Mouse (Mus musculus): ENCODE results near the gene Scamp1. TPM values are rescaled to one million over a fixed set of nuclear protein-coding genes. Genes with fewer than 3 reads are reported as not detected.
"Not testable (repeated sequence)": the region's sequence is repeated elsewhere in the genome, so short reads cannot be mapped to it uniquely, and the experiment has no call there.

The Scamp1 gene
- 4.7 and 15.8 TPM in 2 replicates for polyA plus RNA-seq (2011; ENCODE audit: insufficient read depth, insufficient read length, low replicate concordance, missing spikeins)

DNA sequence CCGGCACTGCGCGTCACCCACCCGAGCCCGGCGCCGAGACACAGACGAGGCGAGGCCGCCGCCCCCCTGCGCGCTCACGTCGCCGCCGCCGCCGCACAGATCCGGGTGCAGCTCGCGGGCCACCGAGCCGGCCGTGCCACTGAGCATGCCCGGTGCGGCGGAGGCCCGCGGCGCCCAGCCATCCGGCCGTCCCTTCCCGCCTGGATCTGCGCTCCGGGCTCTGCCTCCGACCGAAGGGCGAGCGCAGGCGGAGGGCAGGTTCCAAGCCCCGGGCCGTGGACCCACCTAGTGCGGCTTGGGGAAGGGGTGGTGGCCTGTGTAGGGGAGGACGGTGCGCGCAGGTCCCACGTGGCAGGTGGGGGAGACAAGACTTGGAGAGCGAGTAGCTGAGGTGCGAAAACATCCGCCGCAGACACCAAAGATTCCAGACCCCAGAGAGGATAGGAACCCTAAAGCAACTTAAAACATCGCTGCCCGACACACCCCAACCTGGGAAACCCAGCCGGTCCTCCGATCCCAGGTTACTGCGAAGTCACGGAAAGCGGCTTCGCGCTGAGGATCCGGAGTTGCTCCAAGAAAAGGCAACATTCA lies at the start of gene Scamp1:
Gene Scamp1, minus strand, starts transcription at position 577 of the 591 bp plus-strand sequence.
- Histone ChIP-seq H3K4me1 (ENCODE audit: control insufficient read depth, insufficient read depth, low read length) (no peaks in the 10 kb centered on the region; the same call in 1 of the 2 replicates), H3K4me3 (replicated peaks; ENCODE audit: control insufficient read depth, low read depth, low read length) (peak within 1 kb of the TSS; percentile 84), H3K27ac (ENCODE audit: control insufficient read depth, insufficient read depth, low read depth, low read length, poor library complexity) (peak within 1 kb of the TSS; percentile 64)
- under 1% methylated on average over 61 of the region's 62 CpGs for WGBS
- TF ChIP-seq CTCF (IDR thresholded peaks at IDR 0.05; ENCODE audit: control insufficient read depth, insufficient read depth, low read length) (no peak), POLR2A (IDR thresholded peaks at IDR 0.05; ENCODE audit: borderline replicate concordance, control insufficient read depth, low read depth, low read length) (0 out of 2 replicates have a peak, but pooled peaks have one; percentile 23)

DNA sequence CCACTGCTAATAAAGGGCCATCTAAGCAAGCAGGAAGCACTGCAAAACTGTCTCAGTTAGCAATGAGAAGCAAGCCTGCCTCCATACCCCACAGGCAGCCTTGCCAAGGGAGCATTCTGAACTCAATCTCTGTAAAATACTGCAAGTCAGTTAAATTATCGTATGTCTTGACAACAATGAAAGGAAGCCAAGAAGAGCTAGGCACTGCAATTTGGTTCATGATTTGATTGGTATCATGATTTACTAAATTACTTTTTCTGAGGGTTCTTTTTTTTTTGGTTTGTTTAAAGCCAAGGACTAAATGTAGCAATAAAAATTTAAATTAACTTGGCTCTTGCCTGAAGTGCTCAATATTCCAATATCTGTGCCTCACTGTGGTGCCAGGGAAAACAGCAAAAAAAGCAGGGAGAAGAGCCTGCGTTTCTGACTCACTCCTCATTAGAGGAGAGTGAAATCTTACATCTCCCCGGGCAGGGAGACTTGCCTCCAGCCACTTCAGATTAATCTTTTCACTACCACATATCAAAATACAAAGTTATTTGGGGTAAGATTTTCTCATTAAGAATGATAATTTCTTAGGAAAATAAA lies 44.8 kb upstream of the Scamp1 start:
- TF ChIP-seq POLR2A (IDR thresholded peaks at IDR 0.05; ENCODE audit: borderline replicate concordance, control insufficient read depth, low read depth, low read length) (no peak), CTCF (IDR thresholded peaks at IDR 0.05; ENCODE audit: control insufficient read depth, insufficient read depth, low read length) (no peak)
- Histone ChIP-seq H3K4me3 (replicated peaks; ENCODE audit: control insufficient read depth, low read depth, low read length) (no peak overlapping the region), H3K27ac (ENCODE audit: control insufficient read depth, insufficient read depth, low read depth, low read length, poor library complexity) (no peak overlapping the region), H3K4me1 (ENCODE audit: control insufficient read depth, insufficient read depth, low read length) (no peaks in the 10 kb centered on the region)
- 79% methylated on average over 3 of the region's 3 CpGs for WGBS

GRCm38 (mm10) chr13:94329005-94329404 lies 43.3 kb upstream of the Scamp1 start:
- H3K4me1 ChIP-seq (ENCODE audit: control insufficient read depth, insufficient read depth, low read length); H3K4me3 ChIP-seq (replicated peaks; ENCODE audit: control insufficient read depth, low read depth, low read length); H3K27ac ChIP-seq (ENCODE audit: control insufficient read depth, insufficient read depth, low read depth, low read length, poor library complexity): not testable (repeated sequence)
- WGBS = 88% methylated on average over 6 of the region's 6 CpGs

DNA sequence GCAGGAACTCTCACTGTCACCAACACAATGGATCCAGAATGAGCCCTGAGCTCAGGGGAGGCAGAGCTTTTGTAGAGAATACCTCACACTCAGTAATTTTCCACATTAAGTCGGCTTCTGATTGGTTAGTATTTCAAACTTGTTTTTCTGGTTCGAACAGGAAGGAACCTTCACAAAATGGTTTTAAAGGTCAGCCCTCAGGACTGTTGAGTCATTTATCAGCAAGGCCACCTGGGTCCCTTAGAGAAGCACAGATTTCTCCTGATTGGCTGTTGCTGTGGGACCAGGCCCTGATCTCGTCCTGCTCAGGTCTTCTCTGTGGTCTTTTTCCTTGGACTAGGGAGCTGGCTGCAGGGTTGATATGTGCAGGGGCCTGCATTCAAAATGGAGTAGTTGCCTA lies 42.4 kb upstream of the Scamp1 start:
- Histone ChIP-seq H3K4me3 (replicated peaks; ENCODE audit: control insufficient read depth, low read depth, low read length) (no peak overlapping the region), H3K27ac (ENCODE audit: control insufficient read depth, insufficient read depth, low read depth, low read length, poor library complexity) (no peak overlapping the region), H3K4me1 (ENCODE audit: control insufficient read depth, insufficient read depth, low read length) (no peaks in the 10 kb centered on the region)
- no peak for TF ChIP-seq POLR2A (IDR thresholded peaks at IDR 0.05; ENCODE audit: borderline replicate concordance, control insufficient read depth, low read depth, low read length)
- no peak for TF ChIP-seq CTCF (IDR thresholded peaks at IDR 0.05; ENCODE audit: control insufficient read depth, insufficient read depth, low read length)
- 13% methylated on average over 3 of the region's 3 CpGs for WGBS

GRCm38 (mm10) chr13:94322475-94322874 lies 36.8 kb upstream of the Scamp1 start:
- H3K4me1 ChIP-seq (ENCODE audit: control insufficient read depth, insufficient read depth, low read length) = peaks cover 1% of the 10 kb centered on the region; the same call in 1 of the 2 replicates
- TF ChIP-seq CTCF (IDR thresholded peaks at IDR 0.05; ENCODE audit: control insufficient read depth, insufficient read depth, low read length) (no peak), POLR2A (IDR thresholded peaks at IDR 0.05; ENCODE audit: borderline replicate concordance, control insufficient read depth, low read depth, low read length) (no peak)
- no peak overlapping the region for H3K4me3 ChIP-seq (replicated peaks; ENCODE audit: control insufficient read depth, low read depth, low read length)
- no peak overlapping the region for H3K27ac ChIP-seq (ENCODE audit: control insufficient read depth, insufficient read depth, low read depth, low read length, poor library complexity)
- WGBS = 24% methylated on average over 4 of the region's 4 CpGs

DNA sequence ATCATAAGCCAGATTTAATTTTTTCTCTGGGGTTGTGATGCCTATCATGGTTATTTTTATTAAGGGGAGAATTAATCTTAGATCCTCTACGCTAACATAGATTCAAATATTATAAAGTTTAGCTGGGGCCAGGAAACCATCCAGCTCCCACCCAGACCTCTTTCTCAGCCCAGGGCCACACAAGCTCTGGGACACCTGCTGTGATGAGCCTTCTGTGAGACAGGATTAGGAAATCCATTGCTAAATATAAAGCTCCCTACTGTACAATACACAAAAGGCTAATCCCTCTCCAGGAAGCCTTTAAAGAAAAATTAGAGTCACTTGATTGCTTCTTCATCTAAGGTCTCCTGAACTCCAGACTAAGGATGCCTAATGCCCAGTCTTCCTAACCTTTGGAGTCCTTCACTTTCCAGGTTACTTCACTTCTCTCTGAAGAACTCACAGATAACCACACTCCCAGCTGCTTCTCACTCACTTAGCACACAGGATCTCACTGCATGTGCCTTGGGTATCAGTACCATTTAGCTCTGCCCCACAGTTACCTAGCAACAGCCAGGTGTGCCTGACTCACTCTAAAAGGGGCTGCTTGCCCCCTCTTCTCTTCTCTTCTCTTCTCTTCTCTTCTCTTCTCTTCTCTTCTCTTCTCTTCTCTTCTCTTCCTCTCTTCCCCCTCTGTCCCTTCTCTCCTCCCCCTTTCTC lies 35.6 kb upstream of the Scamp1 start:
- no peak for TF ChIP-seq POLR2A (IDR thresholded peaks at IDR 0.05; ENCODE audit: borderline replicate concordance, control insufficient read depth, low read depth, low read length)
- TF ChIP-seq CTCF (IDR thresholded peaks at IDR 0.05; ENCODE audit: control insufficient read depth, insufficient read depth, low read length) = no peak

GRCm38 (mm10) chr13:94316975-94317511 lies 31.4 kb upstream of the Scamp1 start:
- Histone ChIP-seq H3K4me1 (ENCODE audit: control insufficient read depth, insufficient read depth, low read length) (no peaks in the 10 kb centered on the region), H3K4me3 (replicated peaks; ENCODE audit: control insufficient read depth, low read depth, low read length) (no peak overlapping the region), H3K27ac (ENCODE audit: control insufficient read depth, insufficient read depth, low read depth, low read length, poor library complexity) (no peak overlapping the region)
- TF ChIP-seq CTCF (IDR thresholded peaks at IDR 0.05; ENCODE audit: control insufficient read depth, insufficient read depth, low read length) = no peak
- no peak for TF ChIP-seq POLR2A (IDR thresholded peaks at IDR 0.05; ENCODE audit: borderline replicate concordance, control insufficient read depth, low read depth, low read length)
- WGBS = 87% methylated on average over 10 of the region's 10 CpGs

More for the DNA sequence above, 35.6 kb upstream of the Scamp1 start:
- H3K4me3 ChIP-seq (replicated peaks; ENCODE audit: control insufficient read depth, low read depth, low read length) = no peak overlapping the region
- 89% methylated on average over 1 of the region's 1 CpGs for whole genome bisulfite sequencing
- H3K4me1 ChIP-seq (ENCODE audit: control insufficient read depth, insufficient read depth, low read length) = peaks cover 1% of the 10 kb centered on the region; the same call in 1 of the 2 replicates
- no peak overlapping the region for H3K27ac ChIP-seq (ENCODE audit: control insufficient read depth, insufficient read depth, low read depth, low read length, poor library complexity)

DNA sequence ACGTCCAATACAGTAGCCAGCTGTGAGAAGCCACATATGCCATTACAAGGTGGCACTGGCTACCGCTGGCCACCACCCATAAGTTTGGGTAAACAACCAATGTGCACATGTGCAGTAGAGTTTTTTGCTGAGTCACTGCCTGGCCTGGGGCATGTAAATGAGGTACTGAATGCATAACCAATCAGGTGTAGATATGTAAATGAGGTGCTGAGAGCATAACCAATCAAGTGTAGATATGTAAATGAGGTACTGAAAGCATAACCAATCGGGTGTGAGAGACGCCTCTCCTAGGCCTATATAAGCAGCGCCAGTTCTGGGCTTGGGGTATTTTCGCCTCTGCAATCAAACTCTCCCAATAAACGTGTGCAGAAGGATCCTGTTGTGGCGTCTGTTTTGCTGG lies 27.2 kb upstream of the Scamp1 start:
- not testable (repeated sequence) for H3K4me3 ChIP-seq (replicated peaks; ENCODE audit: control insufficient read depth, low read depth, low read length); H3K27ac ChIP-seq (ENCODE audit: control insufficient read depth, insufficient read depth, low read depth, low read length, poor library complexity); H3K4me1 ChIP-seq (ENCODE audit: control insufficient read depth, insufficient read depth, low read length)
- WGBS = 90% methylated on average over 8 of the region's 8 CpGs
